Mouse (Mus musculus) embryonic facial prominence, embryonic 13.5 days (tissue): Measurements from ENCODE around the gene Sync. TPM values are rescaled to one million over a fixed set of nuclear protein-coding genes. Genes with fewer than 3 reads are reported as not detected.

Experiments used
- ATAC-seq: fragments of 200-750 bp; cut with Nextera tagmentation; 2 replicates; pipeline ENCODE4 v1.8.0; 2017; ENCODE audit warnings: low read depth; ENCODE audit not compliant: insufficient number of reproducible peaks, insufficient read depth, low FRiP score, low TSS enrichment
- H3K27ac ChIP-seq: fragments of 300-500 bp; sonication (generic); 2 replicates; pipeline ENCODE4 v1.5.1; 2015; ENCODE audit warnings: moderate library complexity, mild to moderate bottlenecking, inconsistent platforms
- H3K27me3 ChIP-seq: fragments of 300-500 bp; sonication (generic); 2 replicates; pipeline ENCODE4 v1.6.1; 2015; ENCODE audit warnings: mild to moderate bottlenecking, inconsistent platforms
- H3K36me3 ChIP-seq: fragments of 300-500 bp; sonication (generic); 2 replicates; pipeline ENCODE4 v1.6.1; 2015; ENCODE audit warnings: mild to moderate bottlenecking, inconsistent platforms
- H3K4me1 ChIP-seq: fragments of 300-500 bp; sonication (generic); 2 replicates; pipeline ENCODE4 v1.6.1; 2015; ENCODE audit warnings: inconsistent platforms
- H3K4me2 ChIP-seq: fragments of 300-500 bp; sonication (generic); 2 replicates; pipeline ENCODE4 v1.6.1; 2015; ENCODE audit warnings: moderate library complexity, mild to moderate bottlenecking, inconsistent platforms
- H3K4me3 ChIP-seq: fragments of 300-500 bp; sonication (generic); 2 replicates; pipeline ENCODE4 v1.5.1; 2015; ENCODE audit warnings: mild to moderate bottlenecking, inconsistent platforms
- H3K9ac ChIP-seq: fragments of 300-500 bp; sonication (generic); 2 replicates; pipeline ENCODE4 v1.6.1; 2015; ENCODE audit warnings: mild to moderate bottlenecking, inconsistent platforms
- H3K9me3 ChIP-seq: fragments of 300-500 bp; sonication (generic); 2 replicates; pipeline ENCODE4 v1.6.1; 2016; ENCODE audit warnings: inconsistent platforms
- WGBS: fragments of 180-500 bp; shearing (Covaris S2); methylation state at CpG from one replicate; pipeline ENCODE4 v1.1.7; 2015; ENCODE audit warnings: mixed read lengths; 5-methylcytosine and 5-hydroxymethylcytosine counted together
- polyA plus RNA-seq: library from polyadenylated mRNA; unstranded; fragments of >200 nt; fragmentation: Nextera tagmentation; extraction: Ambion mirVana; gene quantifications from 2 replicates; pipeline ENCODE4 v1.2.1, GENCODE M21; 2015

The Sync gene
- polyA plus RNA-seq, 1 experiment from 2014 or later: 0.96 TPM

- Histone ChIP-seq H3K9ac (peak overlapping the region; percentile 76), H3K27ac (no peak overlapping the region), H3K4me1 (peaks cover 34% of the 10 kb centered on the region), H3K9me3 (no peaks in the 10 kb centered on the region), H3K36me3 (no peaks in the 10 kb centered on the region), H3K4me3 (peak overlapping the region; percentile 63), H3K4me2 (peak overlapping the region; percentile 94), H3K27me3 (peaks cover 76% of the 10 kb centered on the region)
- under 1% methylated on average over 42 of the region's 74 CpGs for WGBS
- no peak for ATAC-seq
Measured at GRCm38 (mm10) chr4:129248243-129248767, 39.1 kb upstream of the Sync start.

- peaks cover 34% of the 10 kb centered on the region for H3K4me1 ChIP-seq
- WGBS: 16% methylated on average over 7 of the region's 7 CpGs
Measured at GRCm38 (mm10) chr4:129249288-129249687, 38.1 kb upstream of the Sync start.

DNA sequence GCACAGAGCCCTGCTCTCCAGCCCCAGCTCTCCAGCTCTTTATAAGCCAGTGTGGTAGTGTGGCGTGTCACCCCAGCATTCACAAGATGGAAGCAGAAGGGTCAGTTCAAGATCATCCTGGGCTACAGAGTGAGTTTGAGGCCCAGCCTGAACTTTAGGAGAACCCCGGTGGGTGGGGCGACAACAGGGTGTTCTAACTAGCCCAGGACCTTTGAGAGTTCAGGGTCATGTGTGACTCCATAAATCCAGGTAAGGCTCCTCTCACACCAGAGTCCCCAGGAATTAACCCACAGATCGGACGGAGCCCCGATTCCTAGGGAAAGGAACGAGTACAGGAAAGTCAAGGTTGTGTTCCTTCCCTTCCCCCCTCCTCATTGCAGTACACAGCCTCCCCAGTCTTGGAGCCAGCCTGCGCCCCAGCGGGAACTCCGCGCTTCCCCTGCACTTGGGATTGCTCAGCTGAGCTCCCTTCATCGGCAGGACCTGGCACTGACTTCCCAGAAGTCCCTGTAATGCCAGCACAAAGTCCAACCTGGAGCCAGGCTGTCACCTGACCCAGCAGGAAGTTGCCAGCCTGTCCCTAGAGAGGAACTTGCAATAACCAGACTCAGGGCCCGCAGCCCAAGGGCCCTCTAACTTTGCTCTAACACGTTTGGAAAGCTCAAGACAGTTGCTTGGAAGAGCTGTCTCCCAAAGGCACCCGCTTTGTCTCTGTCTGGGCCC, 36.5 kb upstream of the Sync start:
- no peak for ATAC-seq
- Histone ChIP-seq H3K4me1 (peaks cover 34% of the 10 kb centered on the region), H3K27me3 (peaks cover 62% of the 10 kb centered on the region), H3K9ac (0 out of 2 replicates have a peak overlapping the region, but pooled peaks have one; percentile 12), H3K4me3 (peak overlapping the region; percentile 16; the same call in 1 of the 2 replicates), H3K4me2 (peak overlapping the region; percentile 43), H3K36me3 (no peaks in the 10 kb centered on the region), H3K9me3 (no peaks in the 10 kb centered on the region), H3K27ac (no peak overlapping the region)
- WGBS: 22% methylated on average over 15 of the region's 15 CpGs

More at GRCm38 (mm10) chr4:129249288-129249687, 38.1 kb upstream of the Sync start:
- H3K27me3 ChIP-seq: peaks cover 76% of the 10 kb centered on the region
- no peak overlapping the region for H3K9ac ChIP-seq
- 0 out of 2 replicates have a peak overlapping the region, but pooled peaks have one; percentile 94 for H3K4me2 ChIP-seq
- H3K9me3 ChIP-seq: no peaks in the 10 kb centered on the region
- no peaks in the 10 kb centered on the region for H3K36me3 ChIP-seq
- H3K27ac ChIP-seq: no peak overlapping the region
- ATAC-seq: no peak
- H3K4me3 ChIP-seq: no peak overlapping the region

DNA sequence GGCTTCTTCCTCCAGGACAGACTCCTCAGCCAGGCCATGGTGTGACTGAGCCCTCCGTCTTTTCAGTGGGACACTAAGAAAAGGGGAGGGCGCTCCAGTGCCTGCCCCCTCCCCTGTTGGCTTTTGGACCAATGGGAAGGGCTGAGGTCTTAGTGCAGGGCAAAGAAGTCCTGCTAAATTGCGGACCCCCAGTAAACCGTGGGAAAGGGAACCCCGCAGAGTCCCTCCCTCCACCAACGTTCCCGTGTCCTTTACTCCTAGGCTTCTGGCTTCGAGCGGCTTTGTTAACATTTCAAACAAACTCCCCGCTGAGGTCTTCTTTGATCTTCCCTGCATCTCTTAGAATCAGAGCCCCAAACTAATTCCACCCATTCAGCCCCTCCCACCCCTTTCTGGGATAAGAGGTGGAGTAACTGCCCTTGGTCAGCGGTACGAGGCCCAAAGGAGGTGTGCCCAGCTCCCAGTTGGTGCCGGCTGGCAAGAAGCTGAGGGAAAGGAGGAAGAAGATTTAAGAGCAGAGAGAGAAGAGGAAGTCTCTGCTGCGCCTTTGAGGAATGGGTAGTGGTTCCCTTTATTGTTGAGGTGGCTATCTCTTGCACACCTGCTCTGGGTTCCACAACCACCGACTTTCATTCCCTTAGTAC, 35.8 kb upstream of the Sync start:
- Histone ChIP-seq H3K27ac (no peak overlapping the region), H3K36me3 (no peaks in the 10 kb centered on the region), H3K9me3 (no peaks in the 10 kb centered on the region), H3K27me3 (peaks cover 55% of the 10 kb centered on the region), H3K4me3 (peak overlapping the region; percentile 16), H3K4me1 (peaks cover 38% of the 10 kb centered on the region), H3K9ac (0 out of 2 replicates have a peak overlapping the region, but pooled peaks have one; percentile 12), H3K4me2 (peak overlapping the region; percentile 43)
- WGBS: 6% methylated on average over 15 of the region's 15 CpGs
- ATAC-seq: no peak

- Histone ChIP-seq H3K4me2 (no peak overlapping the region), H3K9ac (no peak overlapping the region), H3K9me3 (no peaks in the 10 kb centered on the region), H3K36me3 (no peaks in the 10 kb centered on the region), H3K4me1 (peaks cover 33% of the 10 kb centered on the region), H3K27ac (no peak overlapping the region), H3K4me3 (no peak overlapping the region), H3K27me3 (peaks cover 46% of the 10 kb centered on the region)
- WGBS: 80% methylated on average over 2 of the region's 2 CpGs
- ATAC-seq: no peak
Measured at GRCm38 (mm10) chr4:129252492-129252891, 34.9 kb upstream of the Sync start.

DNA sequence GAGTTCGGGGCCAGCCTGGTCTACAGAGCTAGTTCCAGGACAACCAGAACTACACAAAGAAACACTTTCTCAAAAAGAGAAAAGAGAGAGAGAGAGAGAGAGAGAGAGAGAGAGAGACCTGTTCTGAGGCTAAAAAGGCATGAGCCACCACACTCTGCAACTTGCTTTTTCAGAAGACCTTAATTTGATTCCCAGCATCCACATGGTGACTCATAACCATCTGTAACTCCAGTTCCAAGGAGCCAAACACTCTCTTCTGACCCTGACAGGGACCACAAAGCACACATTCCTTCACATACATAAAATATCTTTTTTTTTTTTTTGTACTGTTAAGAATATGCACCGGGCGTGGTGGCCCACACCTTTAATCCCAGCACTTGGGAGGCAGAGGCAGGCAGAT, 32.8 kb upstream of the Sync start:
- Histone ChIP-seq H3K27ac (no peak overlapping the region), H3K4me2 (no peak overlapping the region), H3K4me1 (peaks cover 20% of the 10 kb centered on the region), H3K27me3 (peaks cover 26% of the 10 kb centered on the region), H3K9me3 (no peaks in the 10 kb centered on the region), H3K4me3 (no peak overlapping the region), H3K9ac (no peak overlapping the region), H3K36me3 (no peaks in the 10 kb centered on the region)
- WGBS: 91% methylated on average over 3 of the region's 3 CpGs
- ATAC-seq: no peak

DNA sequence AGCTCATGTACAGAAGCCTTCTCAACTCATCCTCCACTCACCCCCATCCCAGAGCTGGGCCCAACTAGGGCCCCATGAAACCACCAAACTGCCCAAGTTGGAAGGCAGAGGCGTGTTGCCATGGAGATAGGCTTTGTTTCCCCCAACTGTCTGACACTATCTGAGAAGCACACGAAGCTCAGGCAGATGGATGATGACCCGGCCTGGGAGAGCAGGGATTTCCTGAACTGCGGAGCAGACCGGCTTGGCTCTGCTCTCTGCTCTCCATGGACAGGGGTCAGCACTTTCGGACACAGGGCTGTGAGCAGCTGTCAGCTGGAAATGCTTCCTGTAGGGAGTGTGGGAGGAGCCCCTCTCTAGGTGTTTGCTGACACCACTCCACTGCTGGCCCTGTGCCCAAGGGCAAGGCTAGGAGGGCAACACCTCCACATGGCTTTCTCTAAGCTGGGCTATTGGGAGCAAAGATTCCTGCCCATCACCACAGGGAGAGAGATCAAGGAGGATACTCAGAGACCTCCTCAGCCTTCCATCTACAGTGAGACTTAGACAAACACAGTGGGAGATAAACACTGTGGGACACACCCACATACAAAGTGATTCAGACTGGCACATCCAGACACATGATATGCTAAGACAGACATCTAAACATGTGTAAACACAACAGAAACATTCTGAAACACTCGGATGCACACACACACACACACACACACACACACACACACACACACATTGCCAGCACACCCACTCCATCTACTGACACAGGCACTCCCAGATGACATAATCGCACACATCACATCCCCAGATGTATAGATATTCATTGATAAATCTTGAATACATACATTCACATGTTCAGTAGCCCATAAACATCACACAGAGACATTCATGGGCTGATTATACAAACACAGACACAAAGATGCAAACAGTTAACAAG, 30.7 kb upstream of the Sync start:
- Histone ChIP-seq H3K4me2 (no peak overlapping the region), H3K9me3 (no peaks in the 10 kb centered on the region), H3K27ac (no peak overlapping the region; the same call in 1 of the 2 replicates), H3K9ac (no peak overlapping the region), H3K4me1 (peaks cover 15% of the 10 kb centered on the region), H3K27me3 (peaks cover 5% of the 10 kb centered on the region; the same call in 1 of the 2 replicates), H3K4me3 (no peak overlapping the region), H3K36me3 (no peaks in the 10 kb centered on the region)
- WGBS: 35% methylated on average over 8 of the region's 8 CpGs
- ATAC-seq: no peak

- Histone ChIP-seq H3K9ac (0 out of 2 replicates have a peak overlapping the region, but pooled peaks have one; percentile 11), H3K36me3 (no peaks in the 10 kb centered on the region), H3K27me3 (no peaks in the 10 kb centered on the region), H3K4me3 (no peak overlapping the region), H3K4me1 (peaks cover 24% of the 10 kb centered on the region), H3K9me3 (no peaks in the 10 kb centered on the region), H3K27ac (no peak overlapping the region), H3K4me2 (no peak overlapping the region)
- WGBS: 51% methylated on average over 4 of the region's 4 CpGs
- no peak for ATAC-seq
Measured at GRCm38 (mm10) chr4:129259101-129259500, 28.3 kb upstream of the Sync start.

DNA sequence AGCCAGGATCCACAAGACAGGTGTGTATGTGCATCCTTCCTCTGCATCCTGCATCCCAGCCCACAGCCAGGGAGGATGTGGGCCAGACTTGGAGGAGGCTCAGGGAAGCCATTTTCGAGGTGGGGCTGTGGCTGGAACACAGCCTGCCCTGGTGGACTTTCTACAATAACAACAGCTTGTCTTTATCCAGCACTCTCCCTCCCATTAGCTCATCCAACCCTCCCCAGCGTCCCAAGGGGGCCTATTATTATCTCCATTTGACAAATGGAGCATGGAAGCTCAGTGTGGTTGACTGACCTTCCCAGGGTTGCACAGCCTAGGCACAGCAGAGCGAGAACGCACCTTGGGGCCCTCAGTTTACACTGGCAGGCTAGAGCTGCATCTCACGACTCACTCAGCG, 26.7 kb upstream of the Sync start:
- H3K4me1 ChIP-seq: peaks cover 24% of the 10 kb centered on the region
- no peak overlapping the region for H3K4me3 ChIP-seq
- H3K9me3 ChIP-seq: no peaks in the 10 kb centered on the region
- H3K27me3 ChIP-seq: no peaks in the 10 kb centered on the region
- no peak overlapping the region for H3K4me2 ChIP-seq
- H3K36me3 ChIP-seq: no peaks in the 10 kb centered on the region
- WGBS: 10% methylated on average over 6 of the region's 6 CpGs
- ATAC-seq: 0 out of 2 replicates have a peak, but pooled peaks have one; percentile 35
- H3K9ac ChIP-seq: no peak overlapping the region
- no peak overlapping the region for H3K27ac ChIP-seq

DNA sequence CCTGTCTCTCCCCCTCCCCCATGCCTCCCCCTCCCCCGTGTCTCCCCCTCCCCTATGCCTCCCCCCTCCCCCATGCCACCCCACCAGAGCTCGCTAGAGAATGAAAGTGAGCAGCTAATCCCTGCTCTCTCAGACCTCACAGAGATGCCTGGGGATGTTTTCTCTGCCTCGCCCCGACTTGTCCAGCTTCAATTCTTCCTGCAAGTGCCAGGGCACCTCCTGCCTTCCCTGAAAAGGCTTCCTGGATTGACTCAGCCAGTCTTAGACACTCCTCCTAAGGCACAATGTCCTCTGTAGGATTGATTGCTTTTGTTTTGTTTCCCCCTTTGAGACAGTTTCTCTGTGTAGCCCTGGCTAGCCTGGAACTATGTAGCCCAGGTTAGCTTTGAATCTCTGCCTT, 26.2 kb upstream of the Sync start, which contains the start of gene C77080:
C77080 (minus strand) TSS at position 209 of the 400 bp plus-strand sequence.
- no peak within 1 kb of the TSS for H3K27ac ChIP-seq
- no peak within 1 kb of the TSS for H3K4me3 ChIP-seq
- H3K9ac ChIP-seq: no peak within 1 kb of the TSS; the same call in 1 of the 2 replicates
- no peaks in the 10 kb centered on the region for H3K9me3 ChIP-seq
- H3K27me3 ChIP-seq: no peaks in the 10 kb centered on the region
- H3K4me2 ChIP-seq: no peak within 1 kb of the TSS
- WGBS: 8% methylated on average over 3 of the region's 4 CpGs
- ATAC-seq: no peak
- H3K36me3 ChIP-seq: no peaks in the 10 kb centered on the region
- H3K4me1 ChIP-seq: peaks cover 24% of the 10 kb centered on the region
